Mouse (Mus musculus) frontal cortex, postnatal 14 days (tissue): ENCODE measurements around the gene Pex1.
A peak's percentile ranks its signal among the peaks of the same experiment; 100 is the strongest.
"Not testable (repeated sequence)": the region's sequence is repeated elsewhere in the genome, so short reads cannot be mapped to it uniquely, and the experiment has no call there.

ENCODE experiments used
- DNase-seq, 2 experiments: peaks; one replicate each; pipeline ENCODE4 v3.0.0; 2022; ENCODE audit warnings: low spot score in 2 of 2

Gene Pex1

GRCm38 (mm10) chr5:3644621-3645020 is 48.8 kb downstream of the Pex1 start:
- no peak for DNase-seq

GRCm38 (mm10) chr5:3645326-3645725 is 49.5 kb downstream of the Pex1 start:
- DNase-seq = no peak

GRCm38 (mm10) chr5:3646539-3646938 is 50.7 kb downstream of the Pex1 start:
- DNase-seq = no peak

- DNase-seq = peak in 1 of 2 experiments; percentile 23
These were observed 51.3 kb downstream of the Pex1 start for GRCm38 (mm10) chr5:3646991-3647707.

- peak; percentile 69 to 70 for DNase-seq
These were observed 51.8 kb downstream of the Pex1 start for GRCm38 (mm10) chr5:3647708-3648121.

- DNase-seq = no peak
These were observed 52.5 kb downstream of the Pex1 start for GRCm38 (mm10) chr5:3648206-3648848.

- no peak for DNase-seq
These were observed 53.0 kb downstream of the Pex1 start for GRCm38 (mm10) chr5:3648849-3649210.

GRCm38 (mm10) chr5:3650881-3651280 is 55.0 kb downstream of the Pex1 start, which contains the start of gene Tmbim7:
TSS of gene Tmbim7 (plus strand) at chr5:3651181.
- DNase-seq = no peak

GRCm38 (mm10) chr5:3651621-3652020 is 55.8 kb downstream of the Pex1 start:
- no peak for DNase-seq

GRCm38 (mm10) chr5:3652903-3653575 is 57.2 kb downstream of the Pex1 start:
- DNase-seq = not testable (repeated sequence)

- DNase-seq = no peak
These were observed 57.9 kb downstream of the Pex1 start for GRCm38 (mm10) chr5:3653801-3654200.

- no peak for DNase-seq
These were observed 61.2 kb downstream of the Pex1 start, which contains the start of gene Gatad1 for GRCm38 (mm10) chr5:3657085-3657484. TSS of gene Gatad1 (minus strand) at chr5:3657185.

GRCm38 (mm10) chr5:3665225-3665624 is 69.4 kb downstream of the Pex1 start:
- no peak for DNase-seq

GRCm38 (mm10) chr5:3666585-3666984 is 70.7 kb downstream of the Pex1 start:
- no peak for DNase-seq

GRCm38 (mm10) chr5:3669938-3670554 is 74.2 kb downstream of the Pex1 start:
- no peak for DNase-seq
